Mouse (Mus musculus) lung, embryonic 14.5 days (tissue): Measurements from ENCODE around the gene Ccdc96. TPM values are rescaled to one million over a fixed set of nuclear protein-coding genes. Genes with fewer than 3 reads are reported as not detected.

Experiments used
- ATAC-seq: fragments of 200-750 bp; cut with Nextera tagmentation; 2 replicates; pipeline ENCODE4 v1.8.0; 2017; ENCODE audit warnings: mild to moderate bottlenecking, moderate TSS enrichment, moderate library complexity; ENCODE audit not compliant: insufficient read depth
- DNase-seq: peaks from one replicate; pipeline ENCODE4 v3.0.0-alpha.2; 2015
- H3K27ac ChIP-seq: fragments of 300-500 bp; sonication (generic); 2 replicates; pipeline ENCODE4 v1.5.1; 2014; ENCODE audit warnings: low read depth, mild to moderate bottlenecking, moderate library complexity
- H3K27me3 ChIP-seq: fragments of 300-500 bp; sonication (generic); 2 replicates; pipeline ENCODE4 v1.6.1; 2014; ENCODE audit warnings: low read length, control low read depth; ENCODE audit not compliant: insufficient read depth
- H3K36me3 ChIP-seq: fragments of 300-500 bp; sonication (generic); 2 replicates; pipeline ENCODE4 v1.6.1; 2014; ENCODE audit warnings: control low read depth; ENCODE audit not compliant: insufficient read depth
- H3K4me1 ChIP-seq: fragments of 300-500 bp; sonication (generic); 2 replicates; pipeline ENCODE4 v1.6.1; 2014; ENCODE audit warnings: antibody characterized with exemption, control low read depth; ENCODE audit not compliant: insufficient read depth
- H3K4me2 ChIP-seq: fragments of 300-500 bp; sonication (generic); 2 replicates; pipeline ENCODE4 v1.6.1; 2014; ENCODE audit warnings: mild to moderate bottlenecking
- H3K4me3 ChIP-seq: fragments of 300-500 bp; sonication (generic); 2 replicates; pipeline ENCODE4 v1.5.1; 2014; ENCODE audit warnings: low read depth, low read length
- H3K9ac ChIP-seq: fragments of 300-500 bp; sonication (generic); 2 replicates; pipeline ENCODE4 v1.6.1; 2014
- H3K9me3 ChIP-seq: fragments of 300-500 bp; sonication (generic); 2 replicates; pipeline ENCODE4 v1.6.1; 2016; ENCODE audit warnings: low read depth, low read length, control low read depth
- CTCF ChIP-seq: IDR thresholded peaks from 2 replicates; pipeline ENCODE4 v1.5.1; 2016; ENCODE audit warnings: antibody characterized with exemption, low read depth
- whole genome bisulfite sequencing: fragments of 180-500 bp; shearing (Covaris S2); extraction: QIAGEN DNeasy Blood & Tissue Kit; methylation state at CpG from one replicate; pipeline ENCODE4 v1.1.7; 2014; 5-methylcytosine and 5-hydroxymethylcytosine counted together
- polyA plus RNA-seq: library from polyadenylated mRNA; unstranded; fragments of >200 nt; fragmentation: Nextera tagmentation; extraction: Ambion mirVana; gene quantifications from 2 replicates; pipeline ENCODE4 v1.2.1, GENCODE M21; 2014

The Ccdc96 gene
- 0.28 and 0.54 TPM in 2 replicates for polyA plus RNA-seq

- Histone ChIP-seq H3K27me3 (peaks cover 18% of the 10 kb centered on the region), H3K4me2 (peak within 1 kb of the TSS; percentile 93), H3K4me3 (peak within 1 kb of the TSS; percentile 89), H3K27ac (no peak within 1 kb of the TSS), H3K4me1 (peaks cover 7% of the 10 kb centered on the region), H3K36me3 (no peaks in the 10 kb centered on the region), H3K9me3 (no peaks in the 10 kb centered on the region), H3K9ac (peak within 1 kb of the TSS; percentile 87)
- peak; percentile 97 for ATAC-seq
- TF ChIP-seq CTCF = peak; percentile 41
- WGBS = under 1% methylated on average over 68 of the region's 97 CpGs
- DNase-seq = peak; percentile 99
Measured at GRCm38 (mm10) chr5:36484171-36484990, at the start of gene Ccdc96, which contains the start of gene Tada2b. Gene Ccdc96 (plus strand): TSS chr5:36484588. Gene Tada2b (minus strand): TSS chr5:36484285.

GRCm38 (mm10) chr5:36436858-36437257, 47.5 kb upstream of the Ccdc96 start:
- TF ChIP-seq CTCF = no peak
- H3K4me1 ChIP-seq = no peaks in the 10 kb centered on the region
- H3K4me2 ChIP-seq = no peak overlapping the region
- H3K36me3 ChIP-seq = no peaks in the 10 kb centered on the region
- ATAC-seq (no peak), DNase-seq (no peak)
- no peak overlapping the region for H3K9ac ChIP-seq
- no peak overlapping the region for H3K27ac ChIP-seq
- WGBS = 78% methylated on average over 4 of the region's 4 CpGs
- H3K4me3 ChIP-seq = no peak overlapping the region
- H3K27me3 ChIP-seq = no peaks in the 10 kb centered on the region
- no peaks in the 10 kb centered on the region for H3K9me3 ChIP-seq

- no peaks in the 10 kb centered on the region for H3K4me1 ChIP-seq
- no peak overlapping the region for H3K27ac ChIP-seq
- no peaks in the 10 kb centered on the region for H3K36me3 ChIP-seq
- no peaks in the 10 kb centered on the region for H3K9me3 ChIP-seq
- no peak overlapping the region for H3K4me3 ChIP-seq
- WGBS = 57% methylated on average over 3 of the region's 3 CpGs
- DNase-seq (no peak), ATAC-seq (no peak)
- H3K4me2 ChIP-seq = no peak overlapping the region
- TF ChIP-seq CTCF = no peak
- H3K9ac ChIP-seq = no peak overlapping the region
- H3K27me3 ChIP-seq = 0 out of 2 replicates have a peak, but pooled peaks cover 3% of the 10 kb centered on the region
Measured at GRCm38 (mm10) chr5:36440741-36441140, 43.6 kb upstream of the Ccdc96 start.

GRCm38 (mm10) chr5:36444611-36445010, 39.8 kb upstream of the Ccdc96 start:
- Histone ChIP-seq H3K4me3 (no peak overlapping the region), H3K4me2 (no peak overlapping the region), H3K9ac (no peak overlapping the region), H3K27ac (no peak overlapping the region), H3K4me1 (no peaks in the 10 kb centered on the region), H3K27me3 (peaks cover 5% of the 10 kb centered on the region; the same call in 1 of the 2 replicates), H3K36me3 (no peaks in the 10 kb centered on the region), H3K9me3 (no peaks in the 10 kb centered on the region)
- WGBS = 53% methylated on average over 4 of the region's 4 CpGs
- ATAC-seq = no peak
- DNase-seq = no peak
- no peak for TF ChIP-seq CTCF

GRCm38 (mm10) chr5:36445028-36445427, 39.4 kb upstream of the Ccdc96 start:
- no peak for ATAC-seq

GRCm38 (mm10) chr5:36446166-36446890, 38.1 kb upstream of the Ccdc96 start:
- DNase-seq (no peak), ATAC-seq (no peak)
- H3K9ac ChIP-seq = no peak overlapping the region
- no peak overlapping the region for H3K27ac ChIP-seq
- no peaks in the 10 kb centered on the region for H3K36me3 ChIP-seq
- H3K27me3 ChIP-seq = peaks cover 5% of the 10 kb centered on the region; the same call in 1 of the 2 replicates
- no peak for TF ChIP-seq CTCF
- H3K9me3 ChIP-seq = no peaks in the 10 kb centered on the region
- 26% methylated on average over 9 of the region's 9 CpGs for WGBS
- H3K4me2 ChIP-seq = no peak overlapping the region
- no peaks in the 10 kb centered on the region for H3K4me1 ChIP-seq
- no peak overlapping the region for H3K4me3 ChIP-seq

More at GRCm38 (mm10) chr5:36445028-36445427, 39.4 kb upstream of the Ccdc96 start:
- H3K9me3 ChIP-seq = no peaks in the 10 kb centered on the region
- no peak overlapping the region for H3K27ac ChIP-seq
- 19% methylated on average over 8 of the region's 8 CpGs for WGBS
- no peak overlapping the region for H3K4me2 ChIP-seq
- H3K36me3 ChIP-seq = no peaks in the 10 kb centered on the region
- H3K4me1 ChIP-seq = no peaks in the 10 kb centered on the region
- DNase-seq = no peak
- TF ChIP-seq CTCF = no peak
- H3K27me3 ChIP-seq = peaks cover 5% of the 10 kb centered on the region; the same call in 1 of the 2 replicates
- no peak overlapping the region for H3K9ac ChIP-seq
- no peak overlapping the region for H3K4me3 ChIP-seq

GRCm38 (mm10) chr5:36447872-36448271, 36.5 kb upstream of the Ccdc96 start:
- Histone ChIP-seq H3K36me3 (no peaks in the 10 kb centered on the region), H3K27ac (no peak overlapping the region), H3K4me1 (no peaks in the 10 kb centered on the region), H3K27me3 (peaks cover 5% of the 10 kb centered on the region; the same call in 1 of the 2 replicates), H3K9ac (no peak overlapping the region), H3K4me2 (no peak overlapping the region), H3K9me3 (no peaks in the 10 kb centered on the region), H3K4me3 (no peak overlapping the region)
- TF ChIP-seq CTCF = no peak
- 86% methylated on average over 12 of the region's 12 CpGs for WGBS
- DNase-seq (no peak), ATAC-seq (no peak)
